Mouse (Mus musculus): ENCODE measurements around the gene Eif1. TPM values are rescaled to one million over a fixed set of nuclear protein-coding genes. Genes with fewer than 3 reads are reported as not detected.

Eif1 gene
- polyA plus RNA-seq, 1 experiment, result 396 TPM

- Histone ChIP-seq H3K36me3 (ENCODE audit: control insufficient read depth, insufficient read depth, low read length) (no peaks in the 10 kb centered on the region), H3K27ac (ENCODE audit: control insufficient read depth, insufficient read depth, low read depth, low read length) (no peak overlapping the region), H3K27me3 (ENCODE audit: control insufficient read depth, insufficient read depth, low read length) (no peaks in the 10 kb centered on the region), H3K4me1 (ENCODE audit: control insufficient read depth, insufficient read depth, low read length) (peaks cover 3% of the 10 kb centered on the region), H3K4me3 (ENCODE audit: control insufficient read depth, low read depth, low read length) (no peak overlapping the region)
- no peak for TF ChIP-seq POLR2A (IDR thresholded peaks at IDR 0.05; ENCODE audit: control insufficient read depth, low read depth, low read length)
- TF ChIP-seq CTCF (IDR thresholded peaks at IDR 0.05; ENCODE audit: control insufficient read depth, insufficient read depth, insufficient replicate concordance, low read depth, low read length), result no peak
Measured at GRCm38 (mm10) chr11:100332766-100333515, 13.3 kb downstream of the Eif1 start.

- H3K4me1 ChIP-seq (ENCODE audit: control insufficient read depth, insufficient read depth, low read length), result peaks cover 3% of the 10 kb centered on the region
- TF ChIP-seq POLR2A (IDR thresholded peaks at IDR 0.05; ENCODE audit: control insufficient read depth, low read depth, low read length) (no peak), CTCF (IDR thresholded peaks at IDR 0.05; ENCODE audit: control insufficient read depth, insufficient read depth, insufficient replicate concordance, low read depth, low read length) (no peak)
Measured at GRCm38 (mm10) chr11:100333944-100334457, 14.3 kb downstream of the Eif1 start, which contains the start of gene Gast. TSS of gene Gast (plus strand) at chr11:100334407.

GRCm38 (mm10) chr11:100335731-100336130, 16.0 kb downstream of the Eif1 start:
- TF ChIP-seq POLR2A (IDR thresholded peaks at IDR 0.05; ENCODE audit: control insufficient read depth, low read depth, low read length) (no peak), CTCF (IDR thresholded peaks at IDR 0.05; ENCODE audit: control insufficient read depth, insufficient read depth, insufficient replicate concordance, low read depth, low read length) (no peak)
- Histone ChIP-seq H3K36me3 (ENCODE audit: control insufficient read depth, insufficient read depth, low read length) (no peaks in the 10 kb centered on the region), H3K27ac (ENCODE audit: control insufficient read depth, insufficient read depth, low read depth, low read length) (no peak overlapping the region), H3K4me1 (ENCODE audit: control insufficient read depth, insufficient read depth, low read length) (no peaks in the 10 kb centered on the region; the same call in 1 of the 2 replicates), H3K4me3 (ENCODE audit: control insufficient read depth, low read depth, low read length) (no peak overlapping the region), H3K27me3 (ENCODE audit: control insufficient read depth, insufficient read depth, low read length) (no peaks in the 10 kb centered on the region)

More at GRCm38 (mm10) chr11:100333944-100334457, 14.3 kb downstream of the Eif1 start, which contains the start of gene Gast:
- H3K4me3 ChIP-seq (ENCODE audit: control insufficient read depth, low read depth, low read length), result no peak within 1 kb of the TSS
- no peaks in the 10 kb centered on the region for H3K27me3 ChIP-seq (ENCODE audit: control insufficient read depth, insufficient read depth, low read length)
- no peak within 1 kb of the TSS for H3K27ac ChIP-seq (ENCODE audit: control insufficient read depth, insufficient read depth, low read depth, low read length)
- no peaks in the 10 kb centered on the region for H3K36me3 ChIP-seq (ENCODE audit: control insufficient read depth, insufficient read depth, low read length)

GRCm38 (mm10) chr11:100344269-100344668, 24.6 kb downstream of the Eif1 start:
- H3K4me3 ChIP-seq (ENCODE audit: control insufficient read depth, low read depth, low read length), result no peak overlapping the region
- H3K4me1 ChIP-seq (ENCODE audit: control insufficient read depth, insufficient read depth, low read length), result no peaks in the 10 kb centered on the region
- no peak for TF ChIP-seq CTCF (IDR thresholded peaks at IDR 0.05; ENCODE audit: control insufficient read depth, insufficient read depth, insufficient replicate concordance, low read depth, low read length)
- TF ChIP-seq POLR2A (IDR thresholded peaks at IDR 0.05; ENCODE audit: control insufficient read depth, low read depth, low read length), result no peak
- no peaks in the 10 kb centered on the region for H3K36me3 ChIP-seq (ENCODE audit: control insufficient read depth, insufficient read depth, low read length)
- no peak overlapping the region for H3K27ac ChIP-seq (ENCODE audit: control insufficient read depth, insufficient read depth, low read depth, low read length)
- no peaks in the 10 kb centered on the region for H3K27me3 ChIP-seq (ENCODE audit: control insufficient read depth, insufficient read depth, low read length)

GRCm38 (mm10) chr11:100352076-100352857, 32.6 kb downstream of the Eif1 start:
- Histone ChIP-seq H3K4me1 (ENCODE audit: control insufficient read depth, insufficient read depth, low read length) (peaks cover 22% of the 10 kb centered on the region), H3K4me3 (ENCODE audit: control insufficient read depth, low read depth, low read length) (no peak overlapping the region), H3K27ac (ENCODE audit: control insufficient read depth, insufficient read depth, low read depth, low read length) (no peak overlapping the region), H3K27me3 (ENCODE audit: control insufficient read depth, insufficient read depth, low read length) (no peaks in the 10 kb centered on the region), H3K36me3 (ENCODE audit: control insufficient read depth, insufficient read depth, low read length) (no peaks in the 10 kb centered on the region)
- TF ChIP-seq CTCF (IDR thresholded peaks at IDR 0.05; ENCODE audit: control insufficient read depth, insufficient read depth, insufficient replicate concordance, low read depth, low read length) (peak; percentile 22; the same call in 1 of the 2 replicates), POLR2A (IDR thresholded peaks at IDR 0.05; ENCODE audit: control insufficient read depth, low read depth, low read length) (no peak)

- Histone ChIP-seq H3K36me3 (ENCODE audit: control insufficient read depth, insufficient read depth, low read length) (no peaks in the 10 kb centered on the region), H3K4me1 (ENCODE audit: control insufficient read depth, insufficient read depth, low read length) (peaks cover 22% of the 10 kb centered on the region), H3K4me3 (ENCODE audit: control insufficient read depth, low read depth, low read length) (peak overlapping the region; percentile 91), H3K27me3 (ENCODE audit: control insufficient read depth, insufficient read depth, low read length) (no peaks in the 10 kb centered on the region), H3K27ac (ENCODE audit: control insufficient read depth, insufficient read depth, low read depth, low read length) (peak overlapping the region; percentile 70; the same call in 1 of the 2 replicates)
- TF ChIP-seq POLR2A (IDR thresholded peaks at IDR 0.05; ENCODE audit: control insufficient read depth, low read depth, low read length), result no peak
- TF ChIP-seq CTCF (IDR thresholded peaks at IDR 0.05; ENCODE audit: control insufficient read depth, insufficient read depth, insufficient replicate concordance, low read depth, low read length), result no peak
Measured at GRCm38 (mm10) chr11:100355151-100355951, 35.7 kb downstream of the Eif1 start.

Measured in testis, adult 2 months (tissue).